Mouse (Mus musculus) lung, adult 2 months (tissue): Measurements from ENCODE around the gene Trim2. TPM values are rescaled to one million over a fixed set of nuclear protein-coding genes. Genes with fewer than 3 reads are reported as not detected.

Source experiments
- DNase-seq: peaks from one replicate; pipeline ENCODE4 v3.0.0; 2022
- H3K4me1 ChIP-seq: fragments of 200-500 bp; 2 replicates; pipeline ENCODE4 v1.6.1; 2011; ENCODE audit warnings: low read length; ENCODE audit not compliant: control insufficient read depth, insufficient read depth
- H3K4me3 ChIP-seq: fragments of 200-500 bp; replicated peaks from 2 replicates; pipeline ENCODE3; 2011; ENCODE audit warnings: low read depth, mild to moderate bottlenecking, control low read depth, low read length; ENCODE audit errors: extremely low read depth
- CTCF ChIP-seq: fragments of 200-500 bp; IDR thresholded peaks from 2 replicates; pipeline ENCODE4 v1.5.1; 2011; ENCODE audit warnings: mild to moderate bottlenecking, low read length, control low read depth; ENCODE audit not compliant: insufficient read depth
- POLR2A ChIP-seq: fragments of 200-500 bp; IDR thresholded peaks from 2 replicates; pipeline ENCODE4 v1.6.1; 2011; ENCODE audit warnings: low read depth, mild to moderate bottlenecking, control low read depth, low read length, borderline replicate concordance; ENCODE audit errors: extremely low read depth
- WGBS: fragments of 180-500 bp; shearing (Covaris S2); methylation state at CpG from one replicate; pipeline ENCODE4 v1.1.7; 2018; 5-methylcytosine and 5-hydroxymethylcytosine counted together
- polyA plus RNA-seq: library from polyadenylated mRNA; depleted of rRNA; stranded (reverse); fragments of >200 nt; gene quantifications from 2 replicates; pipeline ENCODE4 v1.2.3, GENCODE M21; 2012

Gene Trim2
- polyA plus RNA-seq, 1 experiment, result 26.3 TPM

DNA sequence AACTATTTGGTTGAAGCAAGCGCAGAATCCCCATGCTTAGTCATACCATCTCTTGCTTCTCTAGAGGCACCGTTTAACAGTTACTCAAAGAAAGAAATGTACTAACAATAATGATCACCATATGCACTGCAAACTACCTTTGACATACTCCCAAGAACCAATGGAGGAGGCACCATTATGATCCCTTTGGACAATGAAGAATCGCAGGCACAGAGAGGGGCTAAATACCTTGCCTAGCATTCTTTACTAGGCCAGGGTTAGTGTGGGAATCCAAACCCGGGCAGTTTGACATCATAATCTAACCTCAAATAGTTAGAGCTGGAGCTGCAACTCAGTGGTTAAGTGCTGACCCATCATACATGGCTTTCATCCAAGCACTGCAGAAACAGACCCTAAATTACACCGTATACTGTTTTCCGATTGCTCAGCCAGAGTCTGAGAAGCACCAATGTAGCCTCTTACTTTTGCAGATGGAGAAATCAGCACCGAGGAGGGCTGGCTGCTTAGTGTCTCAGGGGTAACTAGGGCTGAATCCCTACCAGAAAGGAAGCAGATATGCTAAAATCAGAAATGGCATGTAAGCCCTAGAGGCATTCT lies 97.7 kb downstream of the Trim2 start:
- H3K4me3 ChIP-seq, result no peak overlapping the region
- no peak for DNase-seq
- no peaks in the 10 kb centered on the region for H3K4me1 ChIP-seq
- TF ChIP-seq CTCF (no peak), POLR2A (no peak)
- WGBS, result 84% methylated on average over 7 of the region's 7 CpGs

DNA sequence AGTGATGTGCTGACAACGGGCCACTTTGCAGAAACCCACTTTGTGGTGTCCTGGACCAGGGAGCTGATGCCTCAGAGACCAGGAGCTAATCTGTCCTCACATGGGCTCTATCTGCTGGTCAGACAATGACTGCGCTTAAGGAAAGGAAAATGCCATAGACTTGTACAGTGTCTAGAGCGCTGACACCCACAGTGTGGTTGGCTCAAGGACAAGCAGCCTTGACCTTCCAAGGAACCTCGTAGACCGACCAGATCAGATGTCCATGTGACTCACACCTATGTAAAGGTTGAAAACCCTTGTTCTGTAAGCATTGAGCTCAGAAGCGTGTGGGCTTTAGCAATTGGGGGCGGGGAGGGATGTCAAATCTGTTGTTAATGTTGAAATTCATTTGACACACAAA lies 98.2 kb downstream of the Trim2 start:
- 91% methylated on average over 7 of the region's 7 CpGs for WGBS
- DNase-seq, result no peak
- Histone ChIP-seq H3K4me3 (no peak overlapping the region), H3K4me1 (no peaks in the 10 kb centered on the region)
- no peak for TF ChIP-seq POLR2A
- no peak for TF ChIP-seq CTCF

DNA sequence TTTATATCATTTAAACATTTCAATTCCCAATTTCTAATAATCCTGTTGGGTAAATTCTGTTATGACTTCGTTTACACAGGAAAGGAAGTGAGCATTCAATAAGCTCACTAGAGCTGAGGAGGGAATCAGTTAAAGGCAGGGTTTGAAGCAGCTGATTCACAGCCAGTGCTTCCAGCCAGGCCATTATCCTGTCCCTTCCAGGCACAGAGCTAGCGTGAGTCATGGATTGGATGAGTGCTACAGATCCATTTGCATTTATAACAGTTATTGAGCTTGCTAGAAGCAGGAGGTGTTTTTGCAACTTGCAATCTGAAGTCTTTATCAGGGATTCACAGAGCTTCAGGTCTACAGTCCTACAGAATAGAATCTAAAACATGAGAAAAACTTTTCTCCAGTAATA lies 99.3 kb downstream of the Trim2 start:
- TF ChIP-seq CTCF (no peak), POLR2A (no peak)
- no peak overlapping the region for H3K4me3 ChIP-seq
- H3K4me1 ChIP-seq, result no peaks in the 10 kb centered on the region
- 51% methylated on average over 2 of the region's 2 CpGs for WGBS
- DNase-seq, result no peak

DNA sequence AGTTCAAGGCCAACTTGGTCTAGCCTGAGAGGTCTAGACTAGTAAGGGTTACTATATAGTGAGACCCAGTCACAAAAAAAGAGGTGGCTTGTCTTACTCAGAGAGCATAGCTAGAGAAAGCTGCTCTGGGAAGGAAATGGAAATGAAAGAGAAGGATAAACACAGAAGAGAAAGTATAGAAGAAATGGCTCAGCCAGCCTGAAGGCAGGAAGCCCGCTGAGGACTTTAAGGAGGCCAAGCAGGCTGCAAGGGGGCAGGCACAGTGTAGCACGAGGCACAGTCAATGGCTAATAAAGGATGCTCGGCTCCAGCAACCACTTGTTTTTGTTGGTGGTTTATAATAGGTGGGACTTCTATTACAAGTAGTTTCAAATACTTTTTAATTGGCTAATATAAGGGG lies 100.6 kb downstream of the Trim2 start:
- DNase-seq, result no peak
- H3K4me1 ChIP-seq, result no peaks in the 10 kb centered on the region
- TF ChIP-seq CTCF (no peak), POLR2A (no peak)
- WGBS, result 71% methylated on average over 3 of the region's 3 CpGs
- H3K4me3 ChIP-seq, result no peak overlapping the region

DNA sequence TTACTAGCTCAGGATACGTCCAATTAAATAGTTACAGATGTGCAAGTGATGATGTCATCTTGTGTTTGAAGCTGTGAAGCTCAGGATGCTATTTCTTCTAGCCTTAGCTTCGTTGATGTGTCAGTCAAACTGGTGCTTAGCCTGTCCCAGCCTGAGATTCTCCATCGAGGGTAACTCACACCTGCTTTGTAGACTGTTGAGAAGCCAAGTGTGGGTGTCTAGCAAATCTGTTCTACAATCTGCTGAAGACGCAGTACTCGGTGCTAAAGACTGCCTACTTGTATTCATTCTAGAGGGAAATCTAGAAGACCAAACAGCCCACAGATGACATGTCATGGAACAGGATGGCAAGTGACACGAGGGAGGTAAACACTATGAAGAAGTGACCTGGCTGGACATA lies 101.0 kb downstream of the Trim2 start:
- Histone ChIP-seq H3K4me1 (no peaks in the 10 kb centered on the region), H3K4me3 (no peak overlapping the region)
- DNase-seq, result no peak
- TF ChIP-seq CTCF (no peak), POLR2A (no peak)
- 81% methylated on average over 6 of the region's 6 CpGs for WGBS

DNA sequence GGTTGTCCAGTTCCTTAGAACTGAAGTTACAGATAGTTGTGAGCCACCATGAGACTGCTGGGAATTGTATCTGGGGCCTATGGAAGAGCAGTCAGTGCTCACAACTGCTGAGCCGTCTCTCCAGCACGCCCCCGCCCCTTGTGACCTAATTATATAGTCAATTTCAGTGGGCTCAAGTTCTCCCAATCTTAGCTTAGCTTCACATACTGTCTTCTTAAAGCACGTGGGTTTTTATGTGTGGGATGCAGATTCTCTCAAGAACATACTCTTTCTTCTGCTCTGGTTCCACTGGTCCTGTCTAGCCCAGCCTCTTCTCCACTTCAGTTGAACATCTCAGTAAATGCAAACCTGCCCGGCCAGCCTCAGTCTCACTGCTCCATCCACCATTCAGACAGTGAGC lies 102.0 kb downstream of the Trim2 start:
- DNase-seq, result no peak
- Histone ChIP-seq H3K4me3 (no peak overlapping the region), H3K4me1 (no peaks in the 10 kb centered on the region)
- TF ChIP-seq POLR2A, result no peak
- no peak for TF ChIP-seq CTCF
- WGBS, result 87% methylated on average over 5 of the region's 5 CpGs

DNA sequence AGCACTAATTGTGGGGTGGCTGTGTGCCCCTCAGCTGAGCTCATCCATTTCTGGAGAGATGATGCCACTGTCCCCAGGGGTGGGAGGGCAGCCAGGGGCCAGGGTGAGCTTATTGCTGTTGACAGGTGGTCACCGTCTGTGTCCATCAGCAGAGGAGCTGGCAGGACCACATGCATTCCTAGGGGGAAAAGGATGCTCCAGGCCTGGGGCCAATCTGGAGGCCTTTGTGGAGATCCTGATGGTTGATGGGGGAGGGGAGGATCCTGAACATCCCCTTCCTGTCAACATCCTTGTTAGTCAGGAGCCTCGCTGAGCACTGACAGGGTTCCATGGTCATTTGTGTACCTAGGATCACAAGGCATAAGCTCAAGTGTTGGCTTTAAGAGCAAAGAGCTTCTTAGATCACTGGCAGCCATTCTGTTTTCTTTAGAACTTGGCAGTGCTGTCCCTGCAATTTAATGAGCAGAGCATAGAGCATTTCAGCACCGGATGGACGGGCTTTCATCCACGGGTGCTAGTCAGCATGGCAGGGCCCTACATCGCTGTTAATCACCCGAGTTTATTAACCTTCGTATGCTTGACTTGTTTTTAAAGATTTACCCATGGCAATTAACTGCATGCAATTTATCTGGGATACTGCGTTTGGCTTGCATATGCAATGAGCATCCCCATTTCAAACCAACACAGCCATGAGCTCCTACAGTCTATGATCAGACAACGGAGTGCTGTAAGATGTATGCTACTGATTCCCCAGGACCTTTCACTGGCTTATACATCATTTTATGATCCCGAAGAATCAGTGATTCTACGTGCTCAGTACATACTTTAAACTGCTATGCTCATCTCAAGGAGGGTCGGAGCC lies 105.9 kb downstream of the Trim2 start:
- no peak overlapping the region for H3K4me3 ChIP-seq
- 68% methylated on average over 13 of the region's 13 CpGs for WGBS
- DNase-seq, result no peak
- H3K4me1 ChIP-seq, result no peaks in the 10 kb centered on the region
- TF ChIP-seq POLR2A, result no peak

DNA sequence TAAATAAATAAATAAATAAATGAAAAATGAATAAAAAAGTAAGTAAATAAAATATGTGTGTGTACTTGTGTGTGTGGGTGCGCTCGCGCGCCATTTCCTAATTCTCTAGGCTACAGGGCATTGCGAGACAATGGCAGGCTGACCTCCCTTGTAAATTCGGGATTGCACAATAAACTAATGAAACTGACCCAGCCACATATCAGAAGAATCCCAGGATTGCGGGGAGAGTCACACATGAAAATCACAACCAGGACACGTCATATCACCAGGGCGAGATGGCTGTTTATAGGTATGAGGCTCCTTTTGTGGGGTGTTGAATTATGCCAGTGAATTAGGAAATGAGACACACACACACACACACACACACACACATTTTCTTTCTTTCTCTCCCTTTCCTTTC lies 107.2 kb downstream of the Trim2 start:
- WGBS, result 92% methylated on average over 9 of the region's 9 CpGs
- no peak overlapping the region for H3K4me3 ChIP-seq
- TF ChIP-seq CTCF (no peak), POLR2A (no peak)
- H3K4me1 ChIP-seq, result no peaks in the 10 kb centered on the region
- DNase-seq, result no peak

DNA sequence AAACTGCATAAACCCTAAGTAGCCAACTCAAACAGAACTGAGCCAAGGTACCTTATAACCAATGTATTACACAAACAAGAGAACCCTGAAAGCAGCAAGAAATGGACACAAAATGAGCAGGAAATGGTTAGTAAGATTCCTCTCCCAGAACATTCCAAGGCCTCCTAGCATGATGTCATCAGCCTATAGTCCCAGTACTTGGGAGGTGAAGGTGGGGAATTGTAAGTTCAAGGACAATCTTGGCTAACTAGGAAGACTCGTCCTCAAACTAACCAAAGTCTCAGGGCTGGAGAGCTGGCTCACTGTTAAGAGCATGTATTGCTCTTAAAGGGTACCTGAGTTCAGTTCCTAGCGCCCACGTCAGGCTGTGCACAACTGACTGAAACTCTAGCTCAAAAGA lies 108.4 kb downstream of the Trim2 start:
- TF ChIP-seq CTCF (no peak), POLR2A (no peak)
- H3K4me1 ChIP-seq, result no peaks in the 10 kb centered on the region
- H3K4me3 ChIP-seq, result no peak overlapping the region
- DNase-seq, result no peak
- WGBS, result 89% methylated on average over 3 of the region's 3 CpGs

DNA sequence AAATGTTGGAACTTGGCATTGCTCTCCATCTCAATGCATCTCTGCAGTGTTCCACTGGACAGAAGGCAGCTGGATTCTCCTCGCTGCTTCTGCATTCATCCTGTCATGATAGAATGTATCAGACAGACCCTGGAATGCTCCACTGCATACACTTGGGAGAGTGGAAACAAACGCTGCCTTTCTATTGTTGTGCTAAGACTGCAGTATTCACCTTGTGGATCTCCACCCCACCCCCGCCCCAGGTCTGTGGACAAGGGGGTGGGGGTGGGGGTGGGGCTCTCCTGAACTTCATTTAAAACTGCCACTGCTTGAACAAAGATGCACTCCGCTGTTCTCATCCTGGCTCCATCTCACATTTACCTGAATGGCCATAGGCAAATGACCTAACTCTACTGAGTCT lies 112.8 kb downstream of the Trim2 start:
- no peak for DNase-seq
- WGBS, result 73% methylated on average over 4 of the region's 4 CpGs
- TF ChIP-seq POLR2A, result no peak
- TF ChIP-seq CTCF, result no peak

More for the DNA sequence above, 112.8 kb downstream of the Trim2 start:
- Histone ChIP-seq H3K4me1 (peaks cover 4% of the 10 kb centered on the region; the same call in 1 of the 2 replicates), H3K4me3 (no peak overlapping the region)
